Mouse (Mus musculus) hindbrain, embryonic 14.5 days (tissue): ENCODE data around the gene Znrf1. TPM values are rescaled to one million over a fixed set of nuclear protein-coding genes. Genes with fewer than 3 reads are reported as not detected.
A peak's percentile ranks its signal among the peaks of the same experiment; 100 is the strongest.
"Not testable (repeated sequence)": the region's sequence is repeated elsewhere in the genome, so short reads cannot be mapped to it uniquely, and the experiment has no call there.

Source experiments
- ATAC-seq: fragments of 200-750 bp; cut with Nextera tagmentation; 2 replicates; pipeline ENCODE4 v1.8.0; 2017; ENCODE audit warnings: moderate number of reproducible peaks, mild to moderate bottlenecking, moderate TSS enrichment, moderate library complexity; ENCODE audit not compliant: low FRiP score
- DNase-seq: peaks from one replicate; pipeline ENCODE4 v3.0.0-alpha.2; 2015; ENCODE audit warnings: low spot score
- H3K27ac ChIP-seq: fragments of 300-500 bp; sonication (generic); 2 replicates; pipeline ENCODE4 v1.5.1; 2014; ENCODE audit warnings: mild to moderate bottlenecking, moderate library complexity
- H3K27me3 ChIP-seq: fragments of 300-500 bp; sonication (generic); 2 replicates; pipeline ENCODE4 v1.6.1; 2014; ENCODE audit warnings: mild to moderate bottlenecking, low read length, mixed read lengths; ENCODE audit not compliant: control insufficient read depth, insufficient read depth
- H3K36me3 ChIP-seq: fragments of 300-500 bp; sonication (generic); replicated peaks from 2 replicates; pipeline ENCODE4 v1.6.1; 2014; ENCODE audit not compliant: control insufficient read depth, insufficient read depth
- H3K4me1 ChIP-seq: fragments of 300-500 bp; sonication (generic); replicated peaks from 2 replicates; pipeline ENCODE4 v1.6.1; 2014; ENCODE audit warnings: antibody characterized with exemption, low read length, mixed read lengths; ENCODE audit not compliant: control insufficient read depth, insufficient read depth
- H3K4me2 ChIP-seq: fragments of 300-500 bp; sonication (generic); replicated peaks from 2 replicates; pipeline ENCODE4 v1.6.1; 2014; ENCODE audit warnings: mild to moderate bottlenecking, moderate library complexity
- H3K4me3 ChIP-seq: fragments of 300-500 bp; sonication (generic); replicated peaks from 2 replicates; pipeline ENCODE4 v1.5.1; 2014; ENCODE audit warnings: mild to moderate bottlenecking, low read length
- H3K9ac ChIP-seq: fragments of 300-500 bp; sonication (generic); 2 replicates; pipeline ENCODE4 v1.6.1; 2014
- H3K9me3 ChIP-seq: fragments of 300-500 bp; sonication (generic); 2 replicates; pipeline ENCODE4 v1.6.1; 2016; ENCODE audit warnings: low read length; ENCODE audit not compliant: control insufficient read depth
- WGBS: fragments of 180-500 bp; shearing (Covaris S2); extraction: QIAGEN DNeasy Blood & Tissue Kit; methylation state at CpG from one replicate; pipeline ENCODE4 v1.1.7; 2014; 5-methylcytosine and 5-hydroxymethylcytosine counted together
- polyA plus RNA-seq: library from polyadenylated mRNA; unstranded; fragments of >200 nt; fragmentation: Nextera tagmentation; extraction: Ambion mirVana; gene quantifications from 2 replicates; pipeline ENCODE4 v1.2.1, GENCODE M21; 2014

The Znrf1 gene
- polyA plus RNA-seq, 1 experiment from 2014 or later: 108 TPM

- H3K36me3 ChIP-seq: no peaks in the 10 kb centered on the region
- DNase-seq (no peak), ATAC-seq (peak; percentile 45; the same call in 1 of the 2 replicates)
- peak overlapping the region; percentile 56 for H3K4me2 ChIP-seq
- H3K4me1 ChIP-seq: peaks cover 5% of the 10 kb centered on the region
- H3K9me3 ChIP-seq: no peaks in the 10 kb centered on the region
- no peaks in the 10 kb centered on the region for H3K27me3 ChIP-seq
- H3K9ac ChIP-seq: peak overlapping the region; percentile 83
- peak overlapping the region; percentile 80 for H3K4me3 ChIP-seq
- peak overlapping the region; percentile 47; the same call in 1 of the 2 replicates for H3K27ac ChIP-seq
- WGBS: 14% methylated on average over 5 of the region's 5 CpGs
Observed at GRCm38 (mm10) chr8:111642939-111643263, 107.0 kb downstream of the Znrf1 start.

GRCm38 (mm10) chr8:111643264-111644141 lies 107.6 kb downstream of the Znrf1 start, which contains the start of gene Zfp1:
Gene Zfp1 (plus strand): TSS chr8:111643401.
- Histone ChIP-seq H3K36me3 (no peaks in the 10 kb centered on the region), H3K4me2 (peak within 1 kb of the TSS; percentile 56), H3K9ac (peak within 1 kb of the TSS; percentile 83), H3K27ac (peak within 1 kb of the TSS; percentile 94), H3K27me3 (no peaks in the 10 kb centered on the region), H3K4me1 (peaks cover 5% of the 10 kb centered on the region), H3K9me3 (no peaks in the 10 kb centered on the region), H3K4me3 (peak within 1 kb of the TSS; percentile 80)
- DNase-seq (peak; percentile 96), ATAC-seq (peak; percentile 98)
- WGBS: under 1% methylated on average over 75 of the region's 75 CpGs

GRCm38 (mm10) chr8:111644286-111645051 lies 108.6 kb downstream of the Znrf1 start:
- not testable (repeated sequence) for H3K36me3 ChIP-seq, H3K9me3 ChIP-seq, H3K27me3 ChIP-seq, H3K4me1 ChIP-seq, ATAC-seq, DNase-seq
- 62% methylated on average over 12 of the region's 12 CpGs for WGBS
- Histone ChIP-seq H3K4me3 (peak overlapping the region; percentile 80), H3K27ac (peak overlapping the region; percentile 94), H3K4me2 (peak overlapping the region; percentile 56), H3K9ac (peak overlapping the region; percentile 83)

GRCm38 (mm10) chr8:111645715-111646114 lies 109.8 kb downstream of the Znrf1 start:
- Histone ChIP-seq H3K36me3 (no peaks in the 10 kb centered on the region), H3K4me3 (no peak overlapping the region), H3K4me1 (peaks cover 5% of the 10 kb centered on the region), H3K27me3 (no peaks in the 10 kb centered on the region), H3K9me3 (no peaks in the 10 kb centered on the region), H3K9ac (no peak overlapping the region), H3K4me2 (no peak overlapping the region), H3K27ac (no peak overlapping the region)
- ATAC-seq (no peak), DNase-seq (no peak)
- 100% methylated on average over 8 of the region's 8 CpGs for WGBS

- H3K4me3 ChIP-seq: no peak overlapping the region
- DNase-seq: no peak
- 62% methylated on average over 2 of the region's 2 CpGs for WGBS
Observed at GRCm38 (mm10) chr8:111648834-111649233, 112.9 kb downstream of the Znrf1 start.

GRCm38 (mm10) chr8:111650651-111651050 lies 114.8 kb downstream of the Znrf1 start:
- Histone ChIP-seq H3K9me3 (no peaks in the 10 kb centered on the region), H3K4me1 (no peaks in the 10 kb centered on the region), H3K36me3 (no peaks in the 10 kb centered on the region), H3K4me2 (no peak overlapping the region), H3K27ac (no peak overlapping the region), H3K27me3 (no peaks in the 10 kb centered on the region), H3K4me3 (no peak overlapping the region), H3K9ac (no peak overlapping the region)
- WGBS: 78% methylated on average over 3 of the region's 3 CpGs
- ATAC-seq: no peak
- DNase-seq: no peak

More at GRCm38 (mm10) chr8:111648834-111649233, 112.9 kb downstream of the Znrf1 start:
- no peak overlapping the region for H3K9ac ChIP-seq
- H3K27ac ChIP-seq: no peak overlapping the region
- no peak for ATAC-seq
- H3K27me3 ChIP-seq: no peaks in the 10 kb centered on the region
- H3K36me3 ChIP-seq: no peaks in the 10 kb centered on the region
- no peaks in the 10 kb centered on the region for H3K9me3 ChIP-seq
- H3K4me2 ChIP-seq: no peak overlapping the region
- peaks cover 5% of the 10 kb centered on the region for H3K4me1 ChIP-seq

GRCm38 (mm10) chr8:111653524-111653923 lies 117.6 kb downstream of the Znrf1 start:
- H3K27ac ChIP-seq: no peak overlapping the region
- H3K4me1 ChIP-seq: no peaks in the 10 kb centered on the region
- H3K9ac ChIP-seq: no peak overlapping the region
- no peaks in the 10 kb centered on the region for H3K36me3 ChIP-seq
- DNase-seq: no peak
- 88% methylated on average over 2 of the region's 2 CpGs for WGBS
- H3K27me3 ChIP-seq: no peaks in the 10 kb centered on the region
- no peak overlapping the region for H3K4me2 ChIP-seq
- H3K9me3 ChIP-seq: no peaks in the 10 kb centered on the region
- no peak overlapping the region for H3K4me3 ChIP-seq
- no peak for ATAC-seq

- 17% methylated on average over 1 of the region's 1 CpGs for WGBS
- no peaks in the 10 kb centered on the region for H3K4me1 ChIP-seq
- H3K27ac ChIP-seq: 0 out of 2 replicates have a peak overlapping the region, but pooled peaks have one; percentile 14
- H3K9ac ChIP-seq: no peak overlapping the region
- no peaks in the 10 kb centered on the region for H3K9me3 ChIP-seq
- H3K27me3 ChIP-seq: no peaks in the 10 kb centered on the region
- no peak overlapping the region for H3K4me2 ChIP-seq
- ATAC-seq (no peak), DNase-seq (no peak)
- H3K4me3 ChIP-seq: no peak overlapping the region
- H3K36me3 ChIP-seq: peaks cover 17% of the 10 kb centered on the region
Observed at GRCm38 (mm10) chr8:111657312-111657854, 121.5 kb downstream of the Znrf1 start.
